Mouse (Mus musculus): Measurements from ENCODE around the gene C2cd6. TPM values are rescaled to one million over a fixed set of nuclear protein-coding genes. Genes with fewer than 3 reads are reported as not detected.

C2cd6 gene
- polyA plus RNA-seq, 1 experiment from 2014 or later = not detected

- Histone ChIP-seq H3K4me3 (ENCODE audit: low read depth, low read length) (no peak overlapping the region), H3K27ac (ENCODE audit: low read length) (no peak overlapping the region), H3K27me3 (ENCODE audit: control insufficient read depth, insufficient read depth, low read depth, low read length) (no peaks in the 10 kb centered on the region), H3K36me3 (ENCODE audit: control insufficient read depth, insufficient read depth) (no peaks in the 10 kb centered on the region), H3K9ac (ENCODE audit: low read depth, low read length) (no peak overlapping the region), H3K4me2 (ENCODE audit: low read depth, low read length) (no peak overlapping the region), H3K4me1 (ENCODE audit: control insufficient read depth, low read depth, low read length) (no peaks in the 10 kb centered on the region), H3K9me3 (replicated peaks; ENCODE audit: control insufficient read depth, low read length) (no peaks in the 10 kb centered on the region)
- WGBS (ENCODE audit: insufficient replicate concordance) = 28% methylated on average over 3 of the region's 3 CpGs
- ATAC-seq (ENCODE audit: low read depth) = no peak
Measured at GRCm38 (mm10) chr1:59070867-59071266, 23.8 kb downstream of the C2cd6 start.

GRCm38 (mm10) chr1:59067976-59068375, 26.7 kb downstream of the C2cd6 start:
- WGBS (ENCODE audit: insufficient replicate concordance) = 19% methylated on average over 3 of the region's 3 CpGs
- Histone ChIP-seq H3K9me3 (replicated peaks; ENCODE audit: control insufficient read depth, low read length) (no peaks in the 10 kb centered on the region), H3K27ac (ENCODE audit: low read length) (no peak overlapping the region), H3K36me3 (ENCODE audit: control insufficient read depth, insufficient read depth) (no peaks in the 10 kb centered on the region), H3K4me3 (ENCODE audit: low read depth, low read length) (no peak overlapping the region), H3K9ac (ENCODE audit: low read depth, low read length) (no peak overlapping the region), H3K4me1 (ENCODE audit: control insufficient read depth, low read depth, low read length) (no peaks in the 10 kb centered on the region), H3K27me3 (ENCODE audit: control insufficient read depth, insufficient read depth, low read depth, low read length) (no peaks in the 10 kb centered on the region), H3K4me2 (ENCODE audit: low read depth, low read length) (no peak overlapping the region)
- ATAC-seq (ENCODE audit: low read depth) = no peak

- 31% methylated on average over 3 of the region's 3 CpGs for WGBS (ENCODE audit: insufficient replicate concordance)
- Histone ChIP-seq H3K9ac (ENCODE audit: low read depth, low read length) (no peak overlapping the region), H3K4me2 (ENCODE audit: low read depth, low read length) (no peak overlapping the region), H3K4me1 (ENCODE audit: control insufficient read depth, low read depth, low read length) (no peaks in the 10 kb centered on the region), H3K36me3 (ENCODE audit: control insufficient read depth, insufficient read depth) (no peaks in the 10 kb centered on the region), H3K27ac (ENCODE audit: low read length) (no peak overlapping the region), H3K27me3 (ENCODE audit: control insufficient read depth, insufficient read depth, low read depth, low read length) (no peaks in the 10 kb centered on the region), H3K9me3 (replicated peaks; ENCODE audit: control insufficient read depth, low read length) (no peaks in the 10 kb centered on the region), H3K4me3 (ENCODE audit: low read depth, low read length) (no peak overlapping the region)
- no peak for ATAC-seq (ENCODE audit: low read depth)
Measured at GRCm38 (mm10) chr1:59063697-59064096, 31.0 kb downstream of the C2cd6 start.

GRCm38 (mm10) chr1:59056955-59057354, 37.7 kb downstream of the C2cd6 start:
- H3K4me3 ChIP-seq (ENCODE audit: low read depth, low read length) = no peak overlapping the region
- H3K9me3 ChIP-seq (replicated peaks; ENCODE audit: control insufficient read depth, low read length) = no peaks in the 10 kb centered on the region
- no peak; the same call in 1 of the 2 replicates for ATAC-seq (ENCODE audit: low read depth)
- H3K27ac ChIP-seq (ENCODE audit: low read length) = no peak overlapping the region
- WGBS (ENCODE audit: insufficient replicate concordance) = 43% methylated on average over 2 of the region's 2 CpGs
- H3K4me1 ChIP-seq (ENCODE audit: control insufficient read depth, low read depth, low read length) = no peaks in the 10 kb centered on the region
- no peak overlapping the region for H3K9ac ChIP-seq (ENCODE audit: low read depth, low read length)
- no peaks in the 10 kb centered on the region for H3K36me3 ChIP-seq (ENCODE audit: control insufficient read depth, insufficient read depth)
- no peak overlapping the region for H3K4me2 ChIP-seq (ENCODE audit: low read depth, low read length)
- H3K27me3 ChIP-seq (ENCODE audit: control insufficient read depth, insufficient read depth, low read depth, low read length) = no peaks in the 10 kb centered on the region

GRCm38 (mm10) chr1:59051306-59051705, 43.4 kb downstream of the C2cd6 start:
- no peaks in the 10 kb centered on the region for H3K4me1 ChIP-seq (ENCODE audit: control insufficient read depth, low read depth, low read length)
- H3K4me2 ChIP-seq (ENCODE audit: low read depth, low read length) = no peak overlapping the region
- no peaks in the 10 kb centered on the region for H3K36me3 ChIP-seq (ENCODE audit: control insufficient read depth, insufficient read depth)
- H3K4me3 ChIP-seq (ENCODE audit: low read depth, low read length) = no peak overlapping the region
- ATAC-seq (ENCODE audit: low read depth) = no peak
- no peak overlapping the region for H3K27ac ChIP-seq (ENCODE audit: low read length)
- WGBS (ENCODE audit: insufficient replicate concordance) = 42% methylated on average over 2 of the region's 2 CpGs
- H3K27me3 ChIP-seq (ENCODE audit: control insufficient read depth, insufficient read depth, low read depth, low read length) = no peaks in the 10 kb centered on the region
- H3K9ac ChIP-seq (ENCODE audit: low read depth, low read length) = no peak overlapping the region
- no peaks in the 10 kb centered on the region for H3K9me3 ChIP-seq (replicated peaks; ENCODE audit: control insufficient read depth, low read length)

GRCm38 (mm10) chr1:59037723-59038122, 57.0 kb downstream of the C2cd6 start:
- ATAC-seq (ENCODE audit: low read depth) = no peak
- no peaks in the 10 kb centered on the region for H3K9me3 ChIP-seq (replicated peaks; ENCODE audit: control insufficient read depth, low read length)
- H3K27me3 ChIP-seq (ENCODE audit: control insufficient read depth, insufficient read depth, low read depth, low read length) = no peaks in the 10 kb centered on the region
- H3K4me1 ChIP-seq (ENCODE audit: control insufficient read depth, low read depth, low read length) = no peaks in the 10 kb centered on the region
- no peak overlapping the region for H3K4me3 ChIP-seq (ENCODE audit: low read depth, low read length)
- no peak overlapping the region for H3K27ac ChIP-seq (ENCODE audit: low read length)
- 51% methylated on average over 5 of the region's 5 CpGs for WGBS (ENCODE audit: insufficient replicate concordance)
- no peak overlapping the region for H3K9ac ChIP-seq (ENCODE audit: low read depth, low read length)
- H3K4me2 ChIP-seq (ENCODE audit: low read depth, low read length) = no peak overlapping the region
- no peaks in the 10 kb centered on the region for H3K36me3 ChIP-seq (ENCODE audit: control insufficient read depth, insufficient read depth)

GRCm38 (mm10) chr1:59021556-59021955, 73.1 kb downstream of the C2cd6 start:
- Histone ChIP-seq H3K4me3 (ENCODE audit: low read depth, low read length) (no peak overlapping the region), H3K4me1 (ENCODE audit: control insufficient read depth, low read depth, low read length) (no peaks in the 10 kb centered on the region), H3K27me3 (ENCODE audit: control insufficient read depth, insufficient read depth, low read depth, low read length) (no peaks in the 10 kb centered on the region), H3K36me3 (ENCODE audit: control insufficient read depth, insufficient read depth) (no peaks in the 10 kb centered on the region), H3K9me3 (replicated peaks; ENCODE audit: control insufficient read depth, low read length) (no peaks in the 10 kb centered on the region), H3K4me2 (ENCODE audit: low read depth, low read length) (no peak overlapping the region), H3K9ac (ENCODE audit: low read depth, low read length) (no peak overlapping the region), H3K27ac (ENCODE audit: low read length) (no peak overlapping the region)
- no peak for ATAC-seq (ENCODE audit: low read depth)
- 67% methylated on average over 3 of the region's 3 CpGs for WGBS (ENCODE audit: insufficient replicate concordance)

GRCm38 (mm10) chr1:59009250-59009649, 85.5 kb downstream of the C2cd6 start:
- Histone ChIP-seq H3K4me1 (ENCODE audit: control insufficient read depth, low read depth, low read length) (no peaks in the 10 kb centered on the region), H3K9ac (ENCODE audit: low read depth, low read length) (no peak overlapping the region), H3K9me3 (replicated peaks; ENCODE audit: control insufficient read depth, low read length) (no peaks in the 10 kb centered on the region), H3K4me3 (ENCODE audit: low read depth, low read length) (no peak overlapping the region), H3K27me3 (ENCODE audit: control insufficient read depth, insufficient read depth, low read depth, low read length) (no peaks in the 10 kb centered on the region; the same call in 1 of the 2 replicates), H3K36me3 (ENCODE audit: control insufficient read depth, insufficient read depth) (no peaks in the 10 kb centered on the region), H3K4me2 (ENCODE audit: low read depth, low read length) (no peak overlapping the region), H3K27ac (ENCODE audit: low read length) (no peak overlapping the region)
- 25% methylated on average over 4 of the region's 4 CpGs for WGBS (ENCODE audit: insufficient replicate concordance)
- no peak for ATAC-seq (ENCODE audit: low read depth)

Measured in liver, embryonic 16.5 days (tissue).